Mouse (Mus musculus) hindbrain, embryonic 16.5 days (tissue): ENCODE results near the gene Mfrp. TPM values are rescaled to one million over a fixed set of nuclear protein-coding genes. Genes with fewer than 3 reads are reported as not detected.

Experiments used
- ATAC-seq: fragments of 200-750 bp; cut with Nextera tagmentation; 2 replicates; pipeline ENCODE4 v1.8.0; 2017; ENCODE audit warnings: moderate TSS enrichment, moderate library complexity
- H3K27ac ChIP-seq: fragments of 300-500 bp; sonication (generic); 2 replicates; pipeline ENCODE4 v1.5.1; 2014; ENCODE audit warnings: low read depth, mild to moderate bottlenecking, control low read depth, low read length, moderate library complexity
- H3K27me3 ChIP-seq: fragments of 300-500 bp; sonication (generic); replicated peaks from 2 replicates; pipeline ENCODE4 v1.6.1; 2014; ENCODE audit warnings: low read length; ENCODE audit not compliant: control insufficient read depth, insufficient read depth
- H3K36me3 ChIP-seq: fragments of 300-500 bp; sonication (generic); 2 replicates; pipeline ENCODE4 v1.6.1; 2014; ENCODE audit warnings: mild to moderate bottlenecking, low read length, moderate library complexity, mixed read lengths; ENCODE audit not compliant: control insufficient read depth, insufficient read depth
- H3K4me1 ChIP-seq: fragments of 300-500 bp; sonication (generic); 2 replicates; pipeline ENCODE4 v1.6.1; 2014; ENCODE audit warnings: low read depth, low read length; ENCODE audit not compliant: control insufficient read depth, insufficient read depth
- H3K4me2 ChIP-seq: fragments of 300-500 bp; sonication (generic); 2 replicates; pipeline ENCODE4 v1.6.1; 2014; ENCODE audit warnings: mild to moderate bottlenecking, low read length, control low read depth, moderate library complexity
- H3K4me3 ChIP-seq: fragments of 300-500 bp; sonication (generic); 2 replicates; pipeline ENCODE4 v1.5.1; 2014; ENCODE audit warnings: mild to moderate bottlenecking, low read length, control low read depth, moderate library complexity
- H3K9ac ChIP-seq: fragments of 300-500 bp; sonication (generic); 2 replicates; pipeline ENCODE4 v1.6.1; 2014; ENCODE audit warnings: low read depth, mild to moderate bottlenecking, control low read depth, low read length, moderate library complexity
- H3K9me3 ChIP-seq: fragments of 300-500 bp; sonication (generic); 2 replicates; pipeline ENCODE4 v1.6.1; 2014; ENCODE audit warnings: mild to moderate bottlenecking, low read length, moderate library complexity; ENCODE audit not compliant: control insufficient read depth
- WGBS: fragments of 180-500 bp; shearing (Covaris S2); extraction: QIAGEN DNeasy Blood & Tissue Kit; methylation state at CpG from one replicate; pipeline ENCODE4 v1.1.7; 2014; 5-methylcytosine and 5-hydroxymethylcytosine counted together
- polyA plus RNA-seq: library from polyadenylated mRNA; unstranded; fragments of >200 nt; fragmentation: Nextera tagmentation; extraction: Ambion mirVana; gene quantifications from 2 replicates; pipeline ENCODE4 v1.2.1, GENCODE M21; 2015

Mfrp gene
- polyA plus RNA-seq, 1 experiment from 2014 or later = 0.31 TPM

GRCm38 (mm10) chr9:44083392-44084121 lies 18.0 kb upstream of the Mfrp start:
- 12% methylated on average over 23 of the region's 23 CpGs for WGBS
- ATAC-seq = no peak
- no peak overlapping the region for H3K9ac ChIP-seq
- H3K4me2 ChIP-seq = peak overlapping the region; percentile 100
- no peak overlapping the region for H3K27ac ChIP-seq
- H3K4me3 ChIP-seq = peak overlapping the region; percentile 64
- peaks cover 29% of the 10 kb centered on the region for H3K4me1 ChIP-seq
- no peaks in the 10 kb centered on the region for H3K36me3 ChIP-seq
- H3K9me3 ChIP-seq = no peaks in the 10 kb centered on the region
- H3K27me3 ChIP-seq = peaks cover 13% of the 10 kb centered on the region

DNA sequence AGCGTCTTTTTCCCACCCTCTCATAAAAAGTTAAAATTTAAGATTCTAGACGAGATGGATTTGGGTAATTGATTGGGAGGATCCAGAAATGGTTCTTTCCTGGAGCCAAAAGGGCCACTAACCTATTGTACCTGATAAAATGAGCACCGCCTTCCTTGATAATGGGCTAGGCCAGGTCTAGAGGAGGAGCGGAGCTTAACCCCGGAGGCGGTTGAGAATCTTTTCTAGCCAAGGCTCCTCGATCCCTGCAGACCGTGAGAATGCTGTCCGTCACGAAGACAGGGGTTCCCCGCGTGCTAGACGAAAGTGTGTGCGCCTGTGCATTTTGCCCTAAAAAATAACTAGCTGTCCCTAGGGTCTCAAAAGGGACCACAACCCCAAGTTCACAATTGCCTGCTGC lies 17.3 kb upstream of the Mfrp start:
- Histone ChIP-seq H3K36me3 (no peaks in the 10 kb centered on the region), H3K4me2 (peak overlapping the region; percentile 100), H3K4me3 (peak overlapping the region; percentile 64), H3K9ac (peak overlapping the region; percentile 76), H3K9me3 (no peaks in the 10 kb centered on the region), H3K27ac (no peak overlapping the region), H3K4me1 (peaks cover 26% of the 10 kb centered on the region), H3K27me3 (peaks cover 13% of the 10 kb centered on the region)
- 2% methylated on average over 14 of the region's 14 CpGs for WGBS
- 0 out of 2 replicates have a peak, but pooled peaks have one; percentile 6 for ATAC-seq

- peak; percentile 58 for ATAC-seq
- no peak overlapping the region for H3K27ac ChIP-seq
- no peaks in the 10 kb centered on the region for H3K36me3 ChIP-seq
- H3K9me3 ChIP-seq = no peaks in the 10 kb centered on the region
- H3K27me3 ChIP-seq = peaks cover 13% of the 10 kb centered on the region
- H3K4me2 ChIP-seq = peak overlapping the region; percentile 100
- H3K4me3 ChIP-seq = peak overlapping the region; percentile 64
- 0% methylated on average over 53 of the region's 62 CpGs for WGBS
- H3K9ac ChIP-seq = peak overlapping the region; percentile 76
- peaks cover 24% of the 10 kb centered on the region for H3K4me1 ChIP-seq
Observed at GRCm38 (mm10) chr9:44084659-44085229, 16.8 kb upstream of the Mfrp start.

DNA sequence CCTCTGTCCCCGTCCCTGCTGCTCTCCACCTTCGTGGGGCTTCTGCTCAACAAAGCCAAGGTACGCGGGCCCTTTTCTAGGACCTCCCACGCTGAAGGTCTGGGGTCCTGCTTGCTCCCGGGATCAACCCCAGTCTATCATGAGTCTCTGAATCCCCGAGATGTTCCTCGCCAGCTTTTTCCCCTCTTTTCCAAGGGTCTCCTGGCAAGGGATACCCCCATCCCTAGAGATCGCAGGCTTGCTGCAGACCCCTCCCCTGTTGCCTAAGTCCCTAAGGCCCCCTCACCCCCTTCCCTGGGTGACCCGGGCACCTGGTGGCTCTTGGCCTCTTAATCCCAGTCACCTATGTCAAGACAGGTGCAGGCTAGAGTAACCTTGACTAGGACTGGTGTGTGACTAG lies 16.3 kb upstream of the Mfrp start:
- peak; percentile 16; the same call in 1 of the 2 replicates for ATAC-seq
- peaks cover 13% of the 10 kb centered on the region for H3K27me3 ChIP-seq
- H3K27ac ChIP-seq = no peak overlapping the region
- peak overlapping the region; percentile 76 for H3K9ac ChIP-seq
- WGBS = 3% methylated on average over 10 of the region's 10 CpGs
- no peaks in the 10 kb centered on the region for H3K9me3 ChIP-seq
- H3K4me2 ChIP-seq = peak overlapping the region; percentile 100
- peaks cover 24% of the 10 kb centered on the region for H3K4me1 ChIP-seq
- peak overlapping the region; percentile 64 for H3K4me3 ChIP-seq
- H3K36me3 ChIP-seq = no peaks in the 10 kb centered on the region

DNA sequence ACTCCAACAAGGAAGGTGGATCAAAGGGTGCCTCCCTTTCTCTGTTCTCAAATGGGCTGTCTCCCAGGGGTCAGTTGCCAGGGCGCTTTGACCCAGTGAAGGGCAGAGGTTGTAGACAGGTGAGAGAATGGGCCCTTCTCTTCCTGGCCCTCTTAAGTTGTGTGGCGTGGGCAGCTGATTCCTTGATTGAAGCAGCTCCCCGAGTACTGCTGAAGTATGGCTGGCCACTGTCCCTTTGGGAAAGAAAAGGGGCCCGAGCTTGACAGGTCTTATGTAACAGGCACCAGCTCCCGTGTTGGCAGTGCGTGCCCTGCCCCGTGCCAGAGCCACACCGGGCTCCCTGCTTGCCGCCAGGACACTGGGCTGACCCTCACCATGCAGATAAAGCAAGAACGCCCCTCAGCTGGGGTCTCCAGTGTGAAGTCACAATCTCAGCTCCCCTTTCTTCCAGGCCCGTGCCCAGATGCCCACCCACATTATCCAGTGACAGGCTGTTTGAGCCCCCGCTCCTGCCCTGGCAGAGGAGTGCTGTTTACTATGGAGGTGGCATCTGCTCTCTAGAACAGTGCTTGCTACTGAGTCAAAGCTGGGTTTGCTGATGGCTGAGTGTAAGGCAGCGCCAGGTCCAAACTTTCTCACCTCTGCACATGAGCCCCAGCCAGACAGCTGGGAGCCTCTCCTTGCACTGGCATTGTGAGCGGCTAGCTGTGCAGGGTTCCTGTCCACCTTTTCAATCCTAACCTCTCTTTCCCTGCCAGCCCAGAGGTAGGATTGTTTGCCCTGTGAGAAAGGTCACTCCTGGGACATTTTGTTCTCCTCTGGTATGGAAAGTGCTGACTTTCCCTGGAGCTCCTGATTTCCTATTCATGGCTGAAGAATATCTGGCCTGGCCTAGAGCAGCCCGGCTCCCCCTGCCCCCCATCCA lies 15.5 kb upstream of the Mfrp start:
- Histone ChIP-seq H3K9ac (no peak overlapping the region), H3K4me3 (peak overlapping the region; percentile 64; the same call in 1 of the 2 replicates), H3K27me3 (peaks cover 13% of the 10 kb centered on the region), H3K36me3 (no peaks in the 10 kb centered on the region; the same call in 1 of the 2 replicates), H3K4me1 (peaks cover 24% of the 10 kb centered on the region), H3K27ac (no peak overlapping the region), H3K4me2 (peak overlapping the region; percentile 100), H3K9me3 (no peaks in the 10 kb centered on the region)
- 56% methylated on average over 15 of the region's 15 CpGs for WGBS
- ATAC-seq = peak; percentile 38; the same call in 1 of the 2 replicates

GRCm38 (mm10) chr9:44086960-44087359 lies 14.6 kb upstream of the Mfrp start:
- H3K4me2 ChIP-seq = no peak overlapping the region
- H3K4me3 ChIP-seq = no peak overlapping the region

GRCm38 (mm10) chr9:44087761-44088455 lies 13.6 kb upstream of the Mfrp start:
- Histone ChIP-seq H3K9me3 (no peaks in the 10 kb centered on the region), H3K9ac (peak overlapping the region; percentile 5; the same call in 1 of the 2 replicates), H3K4me1 (peaks cover 24% of the 10 kb centered on the region), H3K4me2 (no peak overlapping the region), H3K27ac (no peak overlapping the region), H3K4me3 (no peak overlapping the region), H3K27me3 (peaks cover 13% of the 10 kb centered on the region), H3K36me3 (no peaks in the 10 kb centered on the region; the same call in 1 of the 2 replicates)
- WGBS = 14% methylated on average over 15 of the region's 15 CpGs
- ATAC-seq = no peak

More at GRCm38 (mm10) chr9:44086960-44087359, 14.6 kb upstream of the Mfrp start:
- Histone ChIP-seq H3K36me3 (no peaks in the 10 kb centered on the region; the same call in 1 of the 2 replicates), H3K4me1 (peaks cover 24% of the 10 kb centered on the region), H3K9ac (no peak overlapping the region), H3K27me3 (peaks cover 13% of the 10 kb centered on the region), H3K27ac (no peak overlapping the region), H3K9me3 (no peaks in the 10 kb centered on the region)
- no peak for ATAC-seq
- WGBS = 53% methylated on average over 10 of the region's 10 CpGs

- H3K9ac ChIP-seq = no peak overlapping the region
- no peak overlapping the region for H3K4me2 ChIP-seq
- 70% methylated on average over 12 of the region's 12 CpGs for WGBS
- no peaks in the 10 kb centered on the region for H3K9me3 ChIP-seq
- no peak overlapping the region for H3K4me3 ChIP-seq
- ATAC-seq = no peak
- H3K4me1 ChIP-seq = peaks cover 21% of the 10 kb centered on the region
- H3K27ac ChIP-seq = no peak overlapping the region
- H3K36me3 ChIP-seq = no peaks in the 10 kb centered on the region; the same call in 1 of the 2 replicates
- peaks cover 13% of the 10 kb centered on the region for H3K27me3 ChIP-seq
Observed at GRCm38 (mm10) chr9:44088877-44089608, 12.5 kb upstream of the Mfrp start.
